Mouse (Mus musculus): ENCODE data around the gene Mgst3.

The Mgst3 gene

GRCm38 (mm10) chr1:167387310-167387709 lies 6.3 kb downstream of the Mgst3 start:
- no peak for DNase-seq

- DNase-seq, result no peak
These were observed 7.2 kb downstream of the Mgst3 start for GRCm38 (mm10) chr1:167386466-167386865.

GRCm38 (mm10) chr1:167385636-167386035 lies 8.0 kb downstream of the Mgst3 start:
- DNase-seq, result no peak

- DNase-seq, result no peak
These were observed 8.4 kb downstream of the Mgst3 start for GRCm38 (mm10) chr1:167385211-167385610.

- no peak for DNase-seq
These were observed 9.5 kb downstream of the Mgst3 start for GRCm38 (mm10) chr1:167384156-167384555.

GRCm38 (mm10) chr1:167383178-167383577 lies 10.5 kb downstream of the Mgst3 start:
- no peak for DNase-seq

- DNase-seq, result no peak
These were observed 10.9 kb downstream of the Mgst3 start for GRCm38 (mm10) chr1:167382763-167383162.

- DNase-seq, result no peak
These were observed 11.3 kb downstream of the Mgst3 start for GRCm38 (mm10) chr1:167382316-167382715.

- DNase-seq, result no peak
These were observed 12.3 kb downstream of the Mgst3 start for GRCm38 (mm10) chr1:167381050-167382015.

- no peak for DNase-seq
These were observed 13.4 kb downstream of the Mgst3 start for GRCm38 (mm10) chr1:167380223-167380622.

GRCm38 (mm10) chr1:167379751-167380150 lies 13.9 kb downstream of the Mgst3 start:
- DNase-seq, result no peak

- no peak for DNase-seq
These were observed 15.6 kb downstream of the Mgst3 start for GRCm38 (mm10) chr1:167378019-167378418.

- DNase-seq, result no peak
These were observed 18.7 kb downstream of the Mgst3 start for GRCm38 (mm10) chr1:167374942-167375341.

- peak; percentile 71 to 75 for DNase-seq
These were observed 19.4 kb downstream of the Mgst3 start for GRCm38 (mm10) chr1:167374003-167374784.

- DNase-seq, result no peak
These were observed 20.9 kb downstream of the Mgst3 start for GRCm38 (mm10) chr1:167372739-167373138.

- DNase-seq, result peak; percentile 70 to 92
These were observed 23.7 kb downstream of the Mgst3 start for GRCm38 (mm10) chr1:167369905-167370304.

- DNase-seq, result no peak
These were observed 25.1 kb downstream of the Mgst3 start for GRCm38 (mm10) chr1:167368513-167368912.

- DNase-seq, result no peak
These were observed 25.6 kb downstream of the Mgst3 start for GRCm38 (mm10) chr1:167368018-167368417.

- DNase-seq, result no peak
These were observed 27.0 kb downstream of the Mgst3 start for GRCm38 (mm10) chr1:167366621-167367020.

- DNase-seq, result no peak
These were observed 27.8 kb downstream of the Mgst3 start for GRCm38 (mm10) chr1:167365808-167366207.

GRCm38 (mm10) chr1:167363322-167363721 lies 30.3 kb downstream of the Mgst3 start:
- DNase-seq, result no peak

- no peak for DNase-seq
These were observed 30.8 kb downstream of the Mgst3 start for GRCm38 (mm10) chr1:167362819-167363218.

GRCm38 (mm10) chr1:167360268-167360667 lies 33.4 kb downstream of the Mgst3 start:
- DNase-seq, result no peak

- DNase-seq, result no peak
These were observed 34.9 kb downstream of the Mgst3 start for GRCm38 (mm10) chr1:167358731-167359130.
